Mouse (Mus musculus) bone marrow, adult 2 months (tissue): Measurements from ENCODE around the gene Rtcb.

Experiments used
- CTCF ChIP-seq: fragments of 200-500 bp; IDR thresholded peaks from 2 replicates; pipeline ENCODE4 v1.5.1; 2011; ENCODE audit warnings: low read length, control low read depth; ENCODE audit not compliant: control insufficient read depth, insufficient read depth
- POLR2A ChIP-seq: fragments of 200-500 bp; IDR thresholded peaks from 2 replicates; pipeline ENCODE4 v1.6.1; 2011; ENCODE audit warnings: low read depth, mild to moderate bottlenecking, control low read depth, low read length, borderline replicate concordance; ENCODE audit not compliant: control insufficient read depth

DNA sequence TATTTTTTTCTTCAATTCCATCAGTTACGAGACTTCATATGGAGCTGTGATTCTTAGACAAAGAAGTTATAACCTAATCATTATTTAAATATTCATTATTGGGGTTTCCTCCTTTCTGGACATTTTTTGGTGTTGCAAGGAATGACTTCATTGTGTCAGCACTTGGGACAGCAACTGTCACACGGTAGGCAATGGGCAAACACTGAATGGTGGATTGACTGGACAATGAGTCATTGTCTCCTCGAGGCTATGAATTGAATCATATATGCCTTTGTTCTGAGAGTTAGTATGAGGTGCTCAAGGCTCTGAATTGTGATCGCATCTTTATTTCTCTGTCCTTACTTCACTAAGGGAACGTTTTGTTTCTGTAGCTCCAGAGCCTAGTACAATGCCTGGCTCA is 48.8 kb upstream of the Rtcb start:
- TF ChIP-seq CTCF (no peak), POLR2A (no peak)
